Mouse (Mus musculus) 416B (cell line): Measurements from ENCODE around the gene Zfp820.
"Not testable (repeated sequence)": the region's sequence is repeated elsewhere in the genome, so short reads cannot be mapped to it uniquely, and the experiment has no call there.

Source experiments
- DNase-seq: peaks from one replicate; pipeline ENCODE4 v3.0.0; 2011; ENCODE audit warnings: low read depth

Gene Zfp820

DNA sequence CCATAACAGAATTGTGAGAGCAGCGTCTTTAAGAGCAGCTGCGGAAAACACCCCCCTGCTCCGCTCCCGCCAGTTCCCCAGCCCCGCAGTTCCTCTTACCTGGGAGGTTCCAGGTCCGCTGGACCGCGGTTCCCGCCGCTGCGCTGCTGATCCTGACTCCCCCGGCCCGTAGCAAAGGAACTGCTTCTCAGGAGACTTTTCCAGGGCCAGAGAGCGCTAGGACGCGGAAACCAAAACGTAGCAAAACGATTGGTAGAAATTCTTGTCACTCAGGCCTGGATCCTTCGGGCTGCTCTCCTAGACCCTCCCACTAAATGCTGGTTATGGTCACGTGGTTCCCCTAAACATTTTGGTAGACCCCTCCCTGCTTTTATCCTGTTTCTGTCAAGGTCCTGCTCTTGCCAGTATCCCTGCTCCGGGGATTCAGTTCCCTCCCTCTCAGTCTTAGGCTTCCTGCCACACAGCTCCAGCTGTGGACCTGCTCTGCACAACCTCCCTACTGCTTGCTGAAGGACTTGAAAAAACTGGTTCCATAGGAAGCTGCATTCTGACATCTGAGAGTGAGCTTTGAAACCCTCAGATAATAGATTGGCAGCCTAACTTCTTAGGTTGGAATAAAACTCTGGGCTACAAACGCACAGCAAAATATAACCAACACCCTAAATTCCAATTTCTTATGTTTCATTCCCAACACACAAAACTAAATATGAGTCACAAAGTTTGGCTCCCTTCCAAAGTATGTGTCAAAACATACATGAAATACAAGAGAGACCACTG lies at the start of gene Zfp820:
Zfp820 (minus strand) TSS at position 228 of the 777 bp plus-strand sequence.
- no peak for DNase-seq

DNA sequence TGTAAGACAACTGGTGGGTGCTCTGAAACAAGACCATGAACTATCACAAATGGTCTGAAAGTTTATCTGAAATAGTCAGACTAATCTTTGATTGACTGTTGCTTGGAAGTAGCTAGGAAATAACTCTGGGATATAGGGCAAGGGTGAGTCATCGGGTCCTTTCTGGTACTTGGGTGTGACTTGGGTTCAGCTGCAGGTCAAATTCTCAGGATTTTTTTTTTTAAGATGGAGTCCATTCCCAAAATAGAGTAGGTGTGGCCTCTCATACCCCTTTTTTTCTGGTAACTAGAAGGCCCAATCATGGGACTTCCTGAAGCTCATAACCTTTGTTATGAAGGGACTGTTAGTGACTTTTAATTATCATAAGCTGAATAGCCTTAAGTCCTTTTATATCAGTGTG lies 25.7 kb upstream of the Zfp820 start:
- DNase-seq, result no peak

DNA sequence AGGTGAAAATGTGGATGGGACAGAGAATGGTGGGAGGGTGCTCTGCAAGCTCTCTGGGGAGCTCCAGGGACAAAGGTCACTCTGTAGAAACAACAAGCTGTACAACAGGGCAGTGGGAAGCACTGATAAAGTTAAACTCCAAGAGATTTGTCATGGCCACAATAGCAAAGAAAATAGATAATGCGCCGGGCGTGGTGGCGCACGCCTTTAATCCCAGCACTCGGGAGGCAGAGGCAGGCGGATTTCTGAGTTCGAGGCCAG lies 680 bp upstream of the Zfp820 start:
- not testable (repeated sequence) for DNase-seq

DNA sequence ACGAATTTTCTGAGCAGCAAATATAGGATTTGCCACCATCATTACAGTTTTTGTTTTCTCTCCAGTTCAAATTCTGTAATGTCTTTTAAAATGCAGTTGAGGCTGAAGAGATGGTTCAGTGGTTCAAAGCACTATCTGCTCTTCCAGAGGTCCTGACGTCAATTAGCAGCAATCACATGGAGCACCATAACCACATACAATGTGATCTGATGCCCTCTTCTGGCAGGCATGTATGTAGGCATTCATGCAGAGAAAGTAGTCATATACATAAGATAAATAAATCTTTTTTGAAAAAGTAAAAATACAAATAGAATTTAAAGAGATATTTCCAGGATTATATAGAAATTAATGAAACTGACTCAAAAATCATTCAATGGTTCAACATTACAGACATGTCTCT lies 7.1 kb downstream of the Zfp820 start:
- peak; percentile 67 for DNase-seq

DNA sequence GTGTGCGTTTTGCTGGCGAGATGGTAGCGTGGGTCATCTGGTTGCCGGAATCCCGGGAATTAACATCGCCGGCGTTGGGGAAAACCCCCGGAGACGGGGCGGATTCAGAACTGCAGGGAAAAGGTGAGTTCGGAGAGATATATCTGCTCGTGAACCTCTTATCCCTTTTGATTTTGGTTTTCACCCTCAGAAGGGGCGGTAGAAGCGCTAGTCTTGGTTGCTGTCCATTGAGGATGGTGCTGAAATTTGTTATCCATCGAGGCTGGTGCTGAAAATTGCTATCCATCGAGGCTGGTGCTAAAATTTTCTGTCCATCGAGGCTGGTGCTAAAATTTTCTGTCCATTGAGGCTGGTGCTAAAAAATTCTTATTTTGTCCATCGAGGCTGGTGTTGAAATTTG lies 44.2 kb downstream of the Zfp820 start:
- DNase-seq, result peak; percentile 32

DNA sequence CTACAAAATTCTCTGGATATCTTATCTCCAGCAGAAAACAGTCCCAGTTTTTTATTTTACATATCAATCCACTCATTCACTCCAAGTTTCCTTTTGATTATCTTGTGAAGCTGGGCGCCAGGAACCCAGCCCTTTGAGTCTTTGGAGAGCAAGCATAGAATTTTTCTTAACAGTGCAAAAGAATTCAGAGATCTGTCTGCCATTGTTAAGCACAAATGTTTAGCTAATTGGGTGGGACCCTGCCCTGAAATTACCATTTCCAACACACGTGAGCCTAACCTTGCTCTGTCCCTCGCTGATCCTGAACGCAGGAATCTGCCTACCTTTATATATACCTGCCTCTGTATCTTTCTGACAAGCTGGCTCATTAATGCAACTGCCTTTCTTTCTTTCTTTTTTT lies 53.3 kb downstream of the Zfp820 start:
- no peak for DNase-seq

DNA sequence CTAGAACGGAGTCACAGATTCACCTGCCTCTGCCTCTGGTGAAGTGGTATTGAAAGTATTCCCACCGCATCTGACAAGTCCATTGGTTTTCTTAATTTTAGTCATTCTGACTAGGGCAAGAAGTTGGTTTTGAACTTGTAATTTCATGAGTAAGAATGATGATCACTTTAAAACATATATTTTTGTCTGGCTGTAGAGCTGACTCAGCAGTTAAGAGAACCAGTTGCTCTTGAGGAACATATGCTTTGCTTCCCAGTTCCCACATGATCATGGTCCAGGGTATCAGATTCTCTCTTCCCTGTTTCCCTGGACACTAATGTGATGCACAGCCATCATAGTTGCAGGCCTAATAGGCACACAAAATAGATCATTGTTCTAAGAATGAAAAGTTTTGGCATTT lies 75.2 kb downstream of the Zfp820 start:
- DNase-seq, result no peak
